Mouse (Mus musculus) gastrocnemius, adult 2 months (tissue): ENCODE measurements around the gene Fam217a. TPM values are rescaled to one million over a fixed set of nuclear protein-coding genes. Genes with fewer than 3 reads are reported as not detected.
"Not testable (repeated sequence)": the region's sequence is repeated elsewhere in the genome, so short reads cannot be mapped to it uniquely, and the experiment has no call there.

Experiments
- DNase-seq: peaks from one replicate; pipeline ENCODE4 v3.0.0; 2022
- H3K27ac ChIP-seq: fragments of 200-600 bp; 2 replicates; pipeline ENCODE4 v1.8.1; 2022; ENCODE audit warnings: mild to moderate bottlenecking
- H3K4me3 ChIP-seq: fragments of 200-600 bp; 2 replicates; pipeline ENCODE4 v1.8.1; 2022; ENCODE audit warnings: mild to moderate bottlenecking, moderate library complexity
- CTCF ChIP-seq: fragments of 200-600 bp; IDR thresholded peaks from 2 replicates; pipeline ENCODE4 v1.8.1; 2022; ENCODE audit warnings: antibody characterized with exemption, mild to moderate bottlenecking, moderate library complexity
- intact Hi-C: fragments of 180-260 bp; cut with DNase I; formaldehyde crosslinking; loops from one replicate; pipeline ENCODE4 v1.15.1; 2025
- total RNA-seq, 2 experiments: library from RNA; stranded (reverse); gene quantifications; 2 replicates each; pipeline ENCODE4 v1.2.3; 2021

Fam217a gene
- total RNA-seq, 2 experiments from 2014 or later = 0.13 TPM; not detected in 1

DNA sequence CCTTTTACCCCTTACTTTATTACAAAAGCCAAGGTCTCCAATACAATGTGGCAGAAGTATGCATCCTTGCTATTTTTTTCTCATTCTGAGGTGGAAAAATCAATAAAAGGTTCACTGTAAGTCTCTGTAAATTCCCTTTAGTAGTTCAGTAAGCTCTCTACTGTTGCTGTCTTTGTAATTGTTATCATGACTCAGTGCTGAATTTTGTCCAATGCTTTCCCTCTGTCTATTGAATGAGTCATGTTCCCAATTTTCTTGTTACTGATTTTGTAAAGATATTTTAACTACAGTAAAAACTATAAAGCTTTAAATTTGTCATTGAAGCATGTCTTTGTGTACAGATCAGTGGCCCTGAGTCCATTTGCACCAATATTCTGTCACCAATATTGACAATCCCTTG is 18.3 kb upstream of the Fam217a start:
- no peak for DNase-seq
- intact Hi-C loops = no loop called here
- TF ChIP-seq CTCF = no peak
- Histone ChIP-seq H3K27ac (no peak overlapping the region), H3K4me3 (no peak overlapping the region)

DNA sequence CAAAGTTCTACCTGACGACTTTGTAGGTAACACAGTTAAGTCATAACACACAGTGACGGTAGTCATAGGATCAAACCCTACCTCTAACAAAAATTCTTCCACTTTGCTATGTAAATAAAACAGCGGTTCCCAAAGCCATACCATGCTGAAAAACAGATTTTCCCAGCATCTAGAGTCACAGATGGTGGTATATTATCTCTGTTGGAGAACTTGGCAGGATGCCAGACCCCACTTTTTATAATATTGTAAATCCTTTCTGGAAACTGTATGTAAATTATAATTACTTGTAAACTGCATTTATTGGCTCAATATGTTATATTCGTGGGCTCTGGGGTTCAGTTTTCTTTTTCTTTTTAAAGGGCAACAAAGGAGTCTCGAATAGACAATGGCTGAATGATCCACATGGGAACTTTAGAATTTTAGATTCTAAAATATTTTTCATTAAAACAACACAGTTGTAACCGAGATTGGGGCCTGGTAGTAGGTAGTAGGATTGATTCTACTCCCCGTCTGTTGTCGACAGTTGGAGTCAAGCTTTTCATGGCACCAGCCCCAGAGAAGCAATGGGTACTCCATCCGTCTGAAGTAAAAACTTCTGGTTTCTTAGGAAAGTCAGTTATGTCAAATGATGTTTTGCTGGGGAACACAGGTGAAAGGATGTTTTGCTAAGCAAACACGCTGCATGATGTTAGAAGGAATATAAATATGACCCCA is 11.0 kb upstream of the Fam217a start:
- DNase-seq = no peak
- Histone ChIP-seq H3K4me3 (no peak overlapping the region), H3K27ac (no peak overlapping the region)
- TF ChIP-seq CTCF = no peak
- intact Hi-C loops = no loop called here

DNA sequence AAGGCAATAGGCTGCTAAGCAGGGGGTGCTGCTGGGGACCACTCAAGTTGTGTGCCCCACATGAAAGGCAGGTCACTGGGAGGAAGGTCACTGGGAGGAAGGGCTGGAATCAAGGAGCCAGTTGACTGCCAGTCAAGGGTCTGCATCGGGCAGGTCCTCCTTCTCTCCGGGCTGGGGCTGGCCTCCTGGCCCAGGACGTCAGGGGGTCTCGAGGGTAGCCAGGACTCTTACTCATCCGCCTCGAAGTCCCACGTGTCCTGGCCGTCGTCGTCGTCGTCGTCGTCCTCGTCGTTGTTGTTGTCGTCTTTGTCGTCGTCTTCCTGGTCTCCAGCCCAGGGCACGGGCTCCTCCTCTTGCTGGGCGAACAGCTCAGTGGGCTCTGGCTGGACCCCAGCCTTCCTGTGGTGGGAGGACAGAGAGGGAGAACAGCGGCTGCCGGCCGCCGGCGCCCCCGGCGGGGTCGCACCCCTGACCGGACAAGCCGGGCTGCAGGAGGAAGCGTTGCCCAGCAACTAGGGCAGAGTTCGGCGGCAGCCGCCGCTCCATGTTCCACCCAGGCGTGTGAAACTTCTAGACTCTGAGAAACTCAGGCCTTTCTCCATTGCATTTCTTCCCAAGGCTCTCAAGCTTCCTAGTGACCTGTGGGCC is 7.5 kb downstream of the Fam217a start:
- intact Hi-C loops = no loop called here
- peak; percentile 18 for DNase-seq
- TF ChIP-seq CTCF = no peak
- Histone ChIP-seq H3K27ac (no peak overlapping the region), H3K4me3 (peak overlapping the region; percentile 58)

DNA sequence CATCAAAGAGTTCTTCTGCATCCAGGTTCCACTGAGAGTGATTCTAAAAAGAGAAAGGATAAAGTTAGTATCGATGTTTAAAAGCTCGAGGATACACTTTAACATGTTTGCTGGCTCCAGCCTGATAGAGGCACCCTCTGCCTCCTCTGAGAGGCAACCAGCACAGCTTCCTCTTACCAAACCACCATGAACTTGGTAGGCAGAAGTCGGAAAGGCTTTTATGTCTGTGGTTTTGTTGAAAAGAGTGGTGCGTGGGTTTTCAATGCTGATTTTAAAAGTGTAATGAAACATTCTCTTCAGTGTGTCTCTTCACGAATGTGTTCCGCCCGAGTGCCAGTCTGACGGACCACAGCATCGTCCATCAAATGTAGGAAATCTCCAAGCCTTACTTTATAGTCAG is 9.5 kb downstream of the Fam217a start:
- intact Hi-C loops = no loop called here
- H3K27ac ChIP-seq = no peak overlapping the region
- no peak for DNase-seq

DNA sequence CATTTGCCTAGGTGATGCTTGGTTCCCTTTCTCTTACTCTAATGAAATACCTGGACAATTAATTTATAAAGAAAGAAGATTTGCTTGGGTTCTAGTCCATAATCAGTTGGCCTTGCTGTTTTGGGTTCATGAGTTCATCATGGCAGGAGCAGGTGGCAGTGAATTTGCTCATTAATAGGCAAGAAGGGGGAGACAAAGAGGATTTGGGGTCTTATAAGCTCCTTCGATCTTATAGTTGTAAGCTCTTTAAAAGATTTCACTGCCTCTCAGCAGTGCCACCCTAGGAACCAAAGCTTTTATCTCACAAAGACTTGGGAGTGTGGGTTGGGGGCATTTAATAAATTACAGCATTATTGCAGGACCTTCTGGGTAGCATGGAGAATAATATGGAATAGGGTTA is 31.2 kb downstream of the Fam217a start:
- DNase-seq = no peak
- Histone ChIP-seq H3K4me3 (no peak overlapping the region), H3K27ac (no peak overlapping the region)
- TF ChIP-seq CTCF = no peak
- intact Hi-C loops = no loop called here

More for the DNA sequence above, 9.5 kb downstream of the Fam217a start:
- H3K4me3 ChIP-seq = no peak overlapping the region
- no peak for TF ChIP-seq CTCF

DNA sequence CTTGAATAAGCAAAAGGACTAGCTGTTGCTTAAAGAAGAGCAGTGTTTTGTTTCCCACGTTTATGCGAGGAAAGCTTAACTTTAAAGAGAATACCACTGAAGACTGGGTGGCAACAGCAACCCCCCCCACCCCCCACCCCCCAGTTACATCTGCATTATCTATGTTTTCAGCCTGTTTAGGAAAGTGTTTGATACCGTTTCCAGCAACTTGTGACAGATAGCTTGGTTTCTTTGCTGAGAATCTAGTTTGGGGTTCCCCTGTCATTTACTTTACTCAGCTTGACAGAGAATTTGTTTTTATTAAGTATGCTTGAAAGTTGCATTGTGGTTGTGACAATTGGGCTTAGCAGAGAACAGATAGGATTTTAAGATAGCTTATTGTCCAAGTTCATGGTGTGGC is 47.6 kb downstream of the Fam217a start:
- peak overlapping the region; percentile 98 for H3K27ac ChIP-seq

DNA sequence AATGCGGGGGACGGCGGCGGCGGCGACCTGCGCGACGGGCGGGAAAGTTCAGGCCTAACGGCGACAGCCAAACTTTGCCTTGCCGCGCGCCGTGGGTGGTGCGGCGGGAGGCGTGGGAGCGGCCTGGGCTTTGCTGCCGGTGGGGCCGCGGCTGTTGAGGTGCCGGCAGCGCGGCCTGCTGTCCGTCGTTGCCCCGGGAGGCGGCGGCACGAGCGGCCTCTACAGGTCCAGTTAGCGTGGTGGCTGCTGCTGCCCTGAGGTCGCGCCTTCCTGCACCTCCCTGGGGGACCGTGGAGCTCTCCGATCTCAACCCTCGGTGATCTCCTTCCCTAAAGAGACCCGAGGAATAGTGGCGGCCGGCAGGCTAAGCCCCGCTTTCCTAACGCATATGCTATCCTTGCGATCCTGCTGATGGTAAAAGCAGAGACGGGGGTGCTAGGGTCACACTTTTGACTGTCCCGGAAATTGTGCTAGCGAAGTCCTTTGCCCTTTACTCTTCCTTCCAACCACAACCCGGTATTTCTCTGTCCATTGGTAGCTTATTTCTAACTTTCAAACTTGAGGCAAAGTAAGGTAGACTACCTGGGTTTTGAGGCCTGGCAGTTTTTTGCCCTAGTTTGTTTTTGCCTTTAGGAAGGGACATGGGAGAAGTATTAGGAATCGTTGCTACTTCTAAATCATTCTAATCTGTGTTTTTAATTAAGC is 48.2 kb downstream of the Fam217a start:
- TF ChIP-seq CTCF = peak; percentile 67
- Histone ChIP-seq H3K4me3 (peak overlapping the region; percentile 100), H3K27ac (peak overlapping the region; percentile 98)
- intact Hi-C loops = loop anchor here (10.0 kb wide), 1 partner anchor 119 kb away; no protein-coding TSS in a partner anchor
- DNase-seq = peak; percentile 80

More for the DNA sequence above, 47.6 kb downstream of the Fam217a start:
- intact Hi-C loops = loop anchor here (10.0 kb wide), 1 partner anchor 118 kb away; no protein-coding TSS in a partner anchor
- TF ChIP-seq CTCF = no peak
- DNase-seq = no peak
- H3K4me3 ChIP-seq = peak overlapping the region; percentile 100

DNA sequence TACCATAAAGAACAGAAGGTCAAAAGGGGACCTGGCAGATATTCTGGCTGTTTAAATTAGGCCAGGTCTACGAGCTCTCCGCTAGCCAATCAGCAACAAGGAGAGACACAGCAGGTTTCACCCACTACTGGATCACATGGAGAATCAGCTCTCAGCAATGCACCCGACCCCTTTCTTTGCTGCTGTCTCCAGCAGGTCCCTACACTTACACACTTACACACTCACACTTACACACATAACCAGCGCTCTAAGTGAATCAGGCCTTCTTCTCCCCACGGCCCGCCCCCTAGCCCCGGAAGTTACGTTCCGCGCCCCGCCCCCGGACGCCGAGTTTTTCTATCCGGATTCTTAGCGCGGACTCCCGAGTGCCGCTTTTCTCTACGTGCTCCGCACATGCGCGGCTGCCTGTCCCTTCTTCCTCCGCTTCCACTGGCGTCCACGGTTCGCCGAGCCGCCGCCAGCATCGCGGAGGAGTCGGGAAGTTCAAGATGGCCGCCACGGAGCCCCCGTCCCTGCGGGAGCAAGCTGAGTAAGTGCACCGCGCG is 48.9 kb downstream of the Fam217a start, which contains the start of gene Prpf4b:
TSS of gene Prpf4b (plus strand) at position 137 of the 545 bp plus-strand sequence.
- peak; percentile 95 for DNase-seq
- no peak for TF ChIP-seq CTCF
- Histone ChIP-seq H3K4me3 (peak within 1 kb of the TSS; percentile 100), H3K27ac (peak within 1 kb of the TSS; percentile 98)
- intact Hi-C loops = loop anchor here (10.0 kb wide), 1 partner anchor 120 kb away; no protein-coding TSS in a partner anchor

DNA sequence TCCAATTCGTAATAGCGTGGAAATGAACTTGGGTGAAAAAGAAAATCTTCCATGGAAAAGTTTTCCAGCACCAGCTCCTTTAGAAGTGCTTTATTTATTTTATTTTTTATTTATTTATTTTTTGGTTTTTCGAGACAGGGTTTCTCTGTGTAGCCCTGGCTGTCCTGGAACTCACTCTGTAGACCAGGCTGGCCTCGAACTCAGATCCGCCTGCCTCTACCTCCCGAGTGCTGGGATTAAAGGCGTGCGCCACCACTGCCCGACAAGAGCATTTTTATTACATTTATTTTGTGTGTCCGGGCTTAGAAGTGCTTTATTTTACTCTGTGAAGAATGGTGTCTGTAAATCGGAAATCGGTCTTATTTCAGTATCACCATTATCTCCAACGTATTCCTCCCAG is 49.4 kb downstream of the Fam217a start:
- DNase-seq = peak; percentile 33
- intact Hi-C loops = loop anchor here (5.0 to 10.0 kb wide), 3 partner anchors 52 to 687 kb away; no protein-coding TSS in a partner anchor
- peak overlapping the region; percentile 98 for H3K27ac ChIP-seq

DNA sequence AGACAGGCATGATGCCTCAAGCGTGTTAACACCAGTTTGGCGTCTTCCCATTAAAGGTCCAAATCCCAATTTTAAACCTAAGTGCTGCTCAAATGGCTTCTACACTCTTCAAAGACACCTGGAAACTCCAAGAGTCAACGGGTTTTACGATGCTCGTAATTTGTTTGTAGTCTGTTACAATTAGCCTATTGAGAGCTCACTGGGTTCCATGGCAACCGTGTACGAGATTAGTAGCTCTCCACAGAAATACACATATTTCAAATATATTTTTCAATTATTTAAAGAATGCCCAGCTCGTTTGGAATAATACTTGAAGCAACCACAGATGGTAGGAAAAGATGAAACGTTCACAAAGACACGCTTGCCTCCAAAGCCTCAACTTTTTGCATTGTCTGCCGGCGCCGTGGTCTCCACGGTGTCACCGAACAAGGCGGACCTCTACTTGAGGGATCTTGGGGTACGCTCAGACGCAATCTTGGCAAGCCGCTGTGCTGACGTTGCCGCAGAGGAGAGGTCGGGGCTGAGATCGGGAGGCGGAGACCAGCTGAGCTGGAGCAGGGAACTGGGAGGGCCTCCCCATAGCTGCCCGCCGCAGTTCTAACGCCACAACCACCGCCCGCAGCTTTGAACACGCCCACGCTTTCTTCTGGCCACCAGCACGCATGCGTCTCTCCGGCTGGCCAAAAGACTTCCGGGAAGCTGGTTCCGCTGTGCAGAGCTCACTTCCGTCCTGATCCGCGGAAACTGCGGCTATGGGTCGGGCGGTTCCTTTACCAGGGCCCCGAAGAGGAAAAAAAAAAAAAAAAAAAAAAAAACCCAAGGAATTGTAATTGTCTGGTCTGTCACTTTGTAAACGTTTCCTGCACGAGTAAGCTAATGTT is 50.1 kb downstream of the Fam217a start:
- DNase-seq = peak; percentile 97
- intact Hi-C loops = loop anchor here (5.0 to 10.0 kb wide), 3 partner anchors 52 to 687 kb away; no protein-coding TSS in a partner anchor
- TF ChIP-seq CTCF = no peak
- peak overlapping the region; percentile 100 for H3K4me3 ChIP-seq
- H3K27ac ChIP-seq = peak overlapping the region; percentile 98

More for the DNA sequence above, 49.4 kb downstream of the Fam217a start:
- peak overlapping the region; percentile 100 for H3K4me3 ChIP-seq

DNA sequence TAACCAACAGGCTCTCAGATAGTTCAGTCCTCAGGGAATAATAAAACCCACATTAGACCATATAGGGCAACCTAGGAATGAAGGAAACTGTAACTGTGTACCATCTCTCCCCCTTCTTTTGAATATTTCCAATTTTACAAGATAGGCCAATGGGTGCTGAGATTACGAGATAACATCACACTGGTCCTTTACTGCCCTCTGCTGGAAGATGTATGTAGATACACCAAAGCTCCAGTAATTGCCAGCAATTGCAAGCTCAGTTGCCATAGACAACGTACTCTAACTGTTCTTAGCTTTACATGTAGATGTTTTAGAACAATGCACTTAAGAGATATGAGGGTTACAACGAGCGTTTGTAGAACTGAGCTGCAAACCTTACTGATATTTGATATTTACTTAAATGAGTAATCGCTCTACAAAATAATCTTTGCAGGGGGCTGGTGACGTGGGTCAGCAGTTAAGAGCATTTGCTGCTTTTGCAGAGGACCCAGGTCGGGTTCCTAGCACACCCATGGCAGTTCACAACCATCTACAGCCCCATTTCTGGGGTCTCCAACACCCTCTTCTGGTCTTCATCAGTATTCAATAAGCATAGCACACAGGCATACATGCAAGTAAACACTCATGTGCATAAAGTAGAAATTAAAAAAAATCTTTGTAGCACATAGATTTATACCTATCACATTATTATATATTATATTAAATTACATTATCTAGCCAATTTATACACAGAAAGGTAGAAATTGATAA is 59.5 kb downstream of the Fam217a start:
- intact Hi-C loops = loop anchor here (1.0 to 5.0 kb wide), 2 partner anchors 67 to 221 kb away; no protein-coding TSS in a partner anchor
- Histone ChIP-seq H3K4me3 (no peak overlapping the region), H3K27ac (no peak overlapping the region)
- peak; percentile 93 for TF ChIP-seq CTCF
- no peak for DNase-seq

DNA sequence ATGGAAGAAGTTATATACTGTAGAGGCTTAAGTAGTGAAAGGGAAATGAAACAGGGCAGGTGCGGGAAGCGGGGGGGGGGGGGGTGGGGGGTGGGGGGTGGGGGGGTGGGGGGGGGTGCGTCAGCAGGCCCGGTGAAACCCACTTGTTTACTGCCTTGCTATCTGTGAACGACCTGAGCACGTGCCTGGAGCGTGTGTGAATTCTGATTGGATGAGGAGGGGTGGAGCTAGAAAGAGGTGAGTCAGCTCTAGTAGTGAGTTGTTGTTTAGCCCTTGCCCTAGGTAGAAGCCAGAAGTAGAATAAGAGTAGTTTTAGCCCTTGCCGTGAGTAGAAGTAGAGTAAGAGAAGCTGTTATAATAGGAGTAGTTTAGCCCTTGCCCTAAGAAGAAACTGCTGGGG is 62.9 kb downstream of the Fam217a start:
- intact Hi-C loops = loop anchor here (5.0 kb wide), 1 partner anchor 64 kb away; no protein-coding TSS in a partner anchor
- H3K27ac ChIP-seq, H3K4me3 ChIP-seq, DNase-seq: not testable (repeated sequence)
